Mouse (Mus musculus): Measurements from ENCODE around the gene Islr2.

DNA sequence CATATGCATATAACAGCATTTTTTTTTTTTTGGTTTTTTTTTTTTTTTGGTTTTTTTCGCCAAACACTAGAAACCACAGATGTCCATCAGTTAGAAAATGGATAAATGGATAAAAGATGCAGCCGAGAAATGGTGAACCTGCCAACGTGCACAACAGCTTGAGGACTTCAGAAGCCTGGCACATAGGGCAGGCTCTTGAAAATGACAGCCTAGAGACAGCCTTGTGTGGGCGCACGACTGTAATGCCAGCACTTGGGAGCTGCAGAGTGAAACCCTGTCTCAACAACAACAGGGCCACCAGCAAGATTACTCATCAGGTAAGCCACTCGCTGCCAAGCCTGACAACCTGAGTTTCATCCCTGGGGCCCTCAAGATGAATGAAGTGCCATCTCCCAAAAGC lies 34.7 kb downstream of the Islr2 start:
- no peak for TF ChIP-seq HCFC1 (IDR thresholded peaks at IDR 0.05; ENCODE audit: borderline replicate concordance, insufficient read depth, low read length)
- no peak for TF ChIP-seq MAFK (IDR thresholded peaks at IDR 0.05; ENCODE audit: insufficient read depth, low read depth, low read length)
- no peak for TF ChIP-seq ZC3H11A (IDR thresholded peaks at IDR 0.05; ENCODE audit: borderline replicate concordance, low read depth, low read length)
